Mouse (Mus musculus) lung, postnatal 0 days (tissue): ENCODE measurements around the gene Myo10. TPM values are rescaled to one million over a fixed set of nuclear protein-coding genes. Genes with fewer than 3 reads are reported as not detected.

Experiments used
- ATAC-seq: fragments of 200-750 bp; cut with Nextera tagmentation; 2 replicates; pipeline ENCODE4 v1.8.0; 2017; ENCODE audit warnings: moderate library complexity
- DNase-seq: peaks from one replicate; pipeline ENCODE4 v3.0.0-alpha.2; 2016; ENCODE audit warnings: low spot score
- H3K27ac ChIP-seq: fragments of 300-500 bp; sonication (generic); 2 replicates; pipeline ENCODE4 v1.5.1; 2014; ENCODE audit warnings: antibody characterized with exemption, mild to moderate bottlenecking, low read length, mixed read lengths
- H3K27me3 ChIP-seq: fragments of 300-500 bp; sonication (generic); replicated peaks from 2 replicates; pipeline ENCODE4 v1.6.1; 2014; ENCODE audit warnings: low read length, mixed read lengths; ENCODE audit not compliant: insufficient read depth
- H3K36me3 ChIP-seq: fragments of 300-500 bp; sonication (generic); 2 replicates; pipeline ENCODE4 v1.6.1; 2014; ENCODE audit warnings: low read length, mixed read lengths; ENCODE audit not compliant: insufficient read depth
- H3K4me1 ChIP-seq: fragments of 300-500 bp; sonication (generic); 2 replicates; pipeline ENCODE4 v1.6.1; 2014; ENCODE audit warnings: antibody characterized with exemption, low read depth, low read length, mixed read lengths; ENCODE audit not compliant: insufficient read depth
- H3K4me2 ChIP-seq: fragments of 300-500 bp; sonication (generic); replicated peaks from 2 replicates; pipeline ENCODE4 v1.6.1; 2014; ENCODE audit warnings: low read depth, mild to moderate bottlenecking, low read length, moderate library complexity, mixed read lengths
- H3K4me3 ChIP-seq: fragments of 300-500 bp; sonication (generic); 2 replicates; pipeline ENCODE4 v1.5.1; 2014; ENCODE audit warnings: low read depth, low read length
- H3K9ac ChIP-seq: fragments of 300-500 bp; sonication (generic); replicated peaks from 2 replicates; pipeline ENCODE4 v1.6.1; 2014; ENCODE audit warnings: low read depth, mild to moderate bottlenecking
- H3K9me3 ChIP-seq: fragments of 300-500 bp; sonication (generic); 2 replicates; pipeline ENCODE4 v1.6.1; 2016; ENCODE audit warnings: low read length, mixed read lengths
- CTCF ChIP-seq: IDR thresholded peaks from 2 replicates; pipeline ENCODE4 v1.5.1; 2016; ENCODE audit warnings: antibody characterized with exemption, mild to moderate bottlenecking
- EP300 ChIP-seq: IDR thresholded peaks from 2 replicates; pipeline ENCODE4 v1.6.1; 2016; ENCODE audit warnings: antibody characterized with exemption, mild to moderate bottlenecking, control low read depth
- WGBS: fragments of 180-500 bp; shearing (Covaris S2); extraction: QIAGEN DNeasy Blood & Tissue Kit; methylation state at CpG from one replicate; pipeline ENCODE4 v1.1.7; 2014; 5-methylcytosine and 5-hydroxymethylcytosine counted together
- polyA plus RNA-seq: library from polyadenylated mRNA; unstranded; fragments of >200 nt; fragmentation: Nextera tagmentation; extraction: Ambion mirVana; gene quantifications from 2 replicates; pipeline ENCODE4 v1.2.1, GENCODE M21; 2015

Gene Myo10
- polyA plus RNA-seq, 1 experiment from 2014 or later: 17.3 TPM

DNA sequence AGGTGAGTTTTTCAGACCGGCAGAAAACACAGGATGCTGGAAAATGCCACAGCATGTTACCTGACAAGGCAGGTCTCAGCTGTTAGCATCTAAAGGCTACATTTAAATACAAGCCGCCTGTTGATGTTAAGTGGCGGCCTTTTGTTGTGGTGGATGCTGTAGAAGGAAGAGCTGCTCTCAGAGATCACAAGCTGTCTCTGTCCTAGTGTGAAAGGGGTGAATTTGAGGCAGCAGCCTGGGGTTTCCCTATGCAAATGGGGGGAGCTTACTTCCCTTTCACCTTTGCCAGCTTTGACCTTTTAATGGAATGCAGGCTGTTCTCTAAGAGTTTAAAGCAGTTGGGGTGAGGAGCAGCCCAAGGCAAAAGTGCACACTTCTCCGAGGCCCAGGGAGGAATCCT, 117.9 kb downstream of the Myo10 start:
- H3K9ac ChIP-seq: no peak overlapping the region
- H3K4me3 ChIP-seq: no peak overlapping the region
- no peak overlapping the region for H3K27ac ChIP-seq
- H3K4me1 ChIP-seq: no peaks in the 10 kb centered on the region
- TF ChIP-seq EP300 (no peak), CTCF (no peak)
- H3K9me3 ChIP-seq: no peaks in the 10 kb centered on the region
- DNase-seq (no peak), ATAC-seq (no peak)
- no peaks in the 10 kb centered on the region for H3K27me3 ChIP-seq
- peaks cover 49% of the 10 kb centered on the region for H3K36me3 ChIP-seq
- no peak overlapping the region for H3K4me2 ChIP-seq
- 72% methylated on average over 4 of the region's 4 CpGs for WGBS

DNA sequence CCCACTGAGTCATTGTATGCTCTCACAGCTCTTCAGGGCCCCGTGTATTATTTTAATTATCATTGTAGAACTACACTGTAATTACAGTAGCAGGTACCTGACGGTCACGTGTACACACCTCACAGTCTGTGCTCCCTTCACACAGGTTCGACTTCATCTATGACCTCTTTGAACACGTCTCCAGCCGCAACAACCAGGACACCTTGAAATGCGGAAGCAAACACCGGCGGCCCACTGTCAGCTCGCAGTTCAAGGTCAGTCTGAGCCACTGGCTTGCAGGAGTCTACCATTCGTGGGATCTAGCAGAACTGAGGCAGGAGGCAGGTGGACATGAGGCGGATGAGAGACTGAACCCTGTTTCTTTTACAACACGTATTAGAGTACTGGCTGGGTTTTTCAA, 119.9 kb downstream of the Myo10 start:
- DNase-seq (no peak), ATAC-seq (no peak)
- H3K27me3 ChIP-seq: no peaks in the 10 kb centered on the region
- TF ChIP-seq EP300 (no peak), CTCF (no peak)
- WGBS: 90% methylated on average over 13 of the region's 13 CpGs
- no peaks in the 10 kb centered on the region for H3K4me1 ChIP-seq
- H3K27ac ChIP-seq: no peak overlapping the region
- H3K9ac ChIP-seq: no peak overlapping the region
- H3K4me3 ChIP-seq: no peak overlapping the region
- H3K36me3 ChIP-seq: peaks cover 43% of the 10 kb centered on the region
- H3K9me3 ChIP-seq: no peaks in the 10 kb centered on the region
- H3K4me2 ChIP-seq: no peak overlapping the region

DNA sequence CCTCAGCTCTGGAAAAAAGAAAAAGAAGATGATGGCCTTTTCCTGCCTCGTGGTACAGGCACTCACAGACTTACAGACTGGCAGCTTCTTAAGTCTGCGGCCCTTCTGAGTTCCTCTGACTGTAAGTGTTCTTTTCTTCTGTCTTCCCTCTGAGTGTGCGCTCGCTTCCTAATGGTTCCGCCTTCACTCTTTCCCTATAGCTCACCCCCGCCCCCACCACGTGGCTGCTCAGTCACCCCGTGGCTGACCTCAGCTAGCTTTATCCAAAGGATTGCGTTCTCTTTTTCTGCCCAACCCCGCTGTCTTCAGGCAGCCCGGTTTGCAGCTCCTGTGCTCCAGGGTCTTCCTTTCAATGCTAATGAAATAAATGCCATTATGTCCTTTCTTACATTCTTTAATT, 129.2 kb downstream of the Myo10 start:
- Histone ChIP-seq H3K9me3 (no peaks in the 10 kb centered on the region), H3K9ac (no peak overlapping the region), H3K4me2 (no peak overlapping the region), H3K4me1 (no peaks in the 10 kb centered on the region), H3K27ac (no peak overlapping the region), H3K36me3 (no peaks in the 10 kb centered on the region; the same call in 1 of the 2 replicates), H3K4me3 (no peak overlapping the region), H3K27me3 (no peaks in the 10 kb centered on the region)
- WGBS: 60% methylated on average over 11 of the region's 11 CpGs
- no peak for ATAC-seq
- no peak for DNase-seq
- no peak for TF ChIP-seq CTCF
- TF ChIP-seq EP300: no peak

DNA sequence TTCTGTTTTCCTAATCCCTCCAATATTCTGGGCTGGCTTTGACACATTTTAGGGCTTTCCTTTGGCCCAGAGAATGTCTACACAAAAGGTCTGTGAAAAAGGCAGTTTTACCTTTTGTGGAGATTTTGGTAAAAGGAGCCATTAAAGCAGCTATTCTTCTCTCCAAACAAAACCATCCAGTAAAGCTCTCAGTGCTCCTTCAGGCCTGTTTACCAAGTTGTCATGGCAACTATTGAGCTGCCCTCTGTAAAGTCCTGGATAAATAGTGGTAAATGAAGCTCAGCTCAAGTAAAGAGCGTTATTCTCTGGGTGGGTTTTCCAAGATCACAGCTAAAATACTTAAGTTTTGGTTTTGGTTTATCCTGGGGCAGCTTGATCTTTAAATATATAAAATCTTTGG, 130.3 kb downstream of the Myo10 start:
- 63% methylated on average over 1 of the region's 1 CpGs for WGBS
- TF ChIP-seq EP300: no peak
- TF ChIP-seq CTCF: no peak
- no peak overlapping the region for H3K27ac ChIP-seq
- no peaks in the 10 kb centered on the region for H3K27me3 ChIP-seq
- H3K4me2 ChIP-seq: no peak overlapping the region
- ATAC-seq (peak; percentile 52; the same call in 1 of the 2 replicates), DNase-seq (peak; percentile 45)
- no peaks in the 10 kb centered on the region for H3K9me3 ChIP-seq
- H3K4me1 ChIP-seq: no peaks in the 10 kb centered on the region
- no peak overlapping the region for H3K9ac ChIP-seq
- no peaks in the 10 kb centered on the region; the same call in 1 of the 2 replicates for H3K36me3 ChIP-seq
- H3K4me3 ChIP-seq: no peak overlapping the region

DNA sequence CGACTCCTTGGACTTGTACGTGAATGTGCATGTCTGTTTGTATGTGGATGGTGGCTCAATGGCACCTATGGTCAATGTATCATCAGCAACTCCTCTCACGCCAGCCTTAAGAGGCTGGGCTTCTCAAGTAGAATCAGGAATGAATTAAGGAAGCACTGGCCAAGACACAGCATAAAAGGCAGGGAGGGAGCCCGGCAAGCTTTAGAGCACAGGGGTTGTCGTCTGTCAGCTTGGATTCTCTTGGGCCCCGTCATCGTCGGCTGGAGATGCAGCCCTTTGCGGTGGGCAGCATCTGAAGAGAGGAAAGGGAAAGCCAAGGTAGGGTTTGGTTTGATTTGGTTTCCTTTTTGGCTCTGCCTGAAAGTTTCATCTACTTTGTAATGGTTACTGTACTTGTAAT, 130.7 kb downstream of the Myo10 start:
- Histone ChIP-seq H3K27ac (no peak overlapping the region), H3K4me1 (no peaks in the 10 kb centered on the region), H3K36me3 (no peaks in the 10 kb centered on the region; the same call in 1 of the 2 replicates), H3K9me3 (no peaks in the 10 kb centered on the region), H3K4me2 (no peak overlapping the region), H3K9ac (no peak overlapping the region), H3K27me3 (no peaks in the 10 kb centered on the region), H3K4me3 (no peak overlapping the region)
- no peak for TF ChIP-seq EP300
- TF ChIP-seq CTCF: no peak
- WGBS: 52% methylated on average over 9 of the region's 9 CpGs
- ATAC-seq (no peak), DNase-seq (no peak)

DNA sequence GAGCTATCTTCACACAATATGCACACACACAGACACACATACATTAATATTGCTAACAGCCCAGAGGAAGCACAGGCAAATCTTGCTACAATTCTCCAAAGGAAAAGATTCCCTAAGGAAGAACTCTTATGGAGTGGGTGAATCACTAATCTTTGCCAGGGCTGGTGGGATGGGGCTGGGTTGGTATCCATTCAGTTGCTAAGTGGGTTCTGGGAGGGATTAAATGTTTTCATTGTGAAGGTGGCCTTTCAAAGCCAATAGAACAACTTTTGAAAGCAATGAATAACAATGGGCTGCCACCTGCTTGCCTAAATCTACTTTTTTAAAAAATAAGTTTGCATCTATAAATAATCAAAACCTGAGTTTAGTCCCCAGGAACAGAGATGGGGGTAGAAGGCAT, 131.6 kb downstream of the Myo10 start:
- H3K27me3 ChIP-seq: no peaks in the 10 kb centered on the region
- no peak overlapping the region for H3K4me2 ChIP-seq
- TF ChIP-seq EP300 (no peak), CTCF (no peak)
- no peaks in the 10 kb centered on the region for H3K9me3 ChIP-seq
- no peaks in the 10 kb centered on the region for H3K36me3 ChIP-seq
- no peak for DNase-seq
- H3K9ac ChIP-seq: no peak overlapping the region
- ATAC-seq: no peak
- H3K27ac ChIP-seq: no peak overlapping the region
- no peaks in the 10 kb centered on the region for H3K4me1 ChIP-seq
- H3K4me3 ChIP-seq: no peak overlapping the region

DNA sequence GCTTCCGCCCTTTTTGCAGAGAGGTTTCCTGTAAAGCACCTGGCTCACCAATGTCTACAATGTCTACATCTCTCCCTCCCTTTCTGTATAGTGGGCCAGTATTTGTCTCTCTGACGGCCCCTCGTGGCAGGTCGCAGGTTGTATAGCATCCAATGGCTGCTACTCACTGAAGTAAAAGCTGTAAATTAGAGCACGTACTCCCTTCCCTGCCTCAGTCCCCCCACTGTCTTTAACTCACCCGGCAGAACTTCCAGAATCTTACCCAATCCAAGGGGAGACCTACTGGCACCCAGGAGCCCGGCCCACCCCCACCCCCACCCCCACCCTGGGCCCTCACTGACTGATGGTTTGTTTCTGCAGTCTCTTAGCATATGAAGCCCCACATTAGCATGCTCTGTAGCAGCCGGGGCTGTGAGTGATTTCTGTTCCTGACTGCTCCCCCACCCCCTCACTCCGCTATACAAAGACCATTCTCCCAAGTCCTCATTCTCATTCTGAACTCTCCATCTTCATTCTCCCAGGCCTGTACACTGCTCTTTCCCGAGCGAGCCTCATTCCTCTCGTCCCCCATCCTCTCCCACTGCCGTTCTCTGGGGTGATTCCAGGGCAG, 132.1 kb downstream of the Myo10 start:
- Histone ChIP-seq H3K4me1 (no peaks in the 10 kb centered on the region), H3K4me2 (no peak overlapping the region), H3K27me3 (no peaks in the 10 kb centered on the region), H3K9me3 (no peaks in the 10 kb centered on the region), H3K27ac (no peak overlapping the region), H3K4me3 (no peak overlapping the region), H3K36me3 (no peaks in the 10 kb centered on the region), H3K9ac (no peak overlapping the region)
- peak; percentile 17 for TF ChIP-seq CTCF
- no peak for TF ChIP-seq EP300
- WGBS: 46% methylated on average over 13 of the region's 13 CpGs
- DNase-seq: no peak
- ATAC-seq: no peak
